Mouse (Mus musculus): ENCODE measurements around the gene Zfp786. TPM values are rescaled to one million over a fixed set of nuclear protein-coding genes. Genes with fewer than 3 reads are reported as not detected.
"Not testable (repeated sequence)": the region's sequence is repeated elsewhere in the genome, so short reads cannot be mapped to it uniquely, and the experiment has no call there.

The Zfp786 gene
- polyA plus RNA-seq, 1 experiment from 2014 or later: 3.6 TPM

- not testable (repeated sequence) for DNase-seq (ENCODE audit: low spot score); H3K27ac ChIP-seq (ENCODE audit: low read depth); ATAC-seq (replicated peaks; ENCODE audit: low FRiP score, low TSS enrichment, low read depth); H3K9ac ChIP-seq (ENCODE audit: low read length); H3K4me2 ChIP-seq (ENCODE audit: low read length); H3K27me3 ChIP-seq (replicated peaks; ENCODE audit: control insufficient read depth, insufficient read depth, low read length); H3K4me3 ChIP-seq (ENCODE audit: low read depth, low read length); H3K4me1 ChIP-seq (replicated peaks; ENCODE audit: control insufficient read depth, insufficient read depth, low read length); H3K9me3 ChIP-seq (ENCODE audit: control insufficient read depth, low read length)
- H3K36me3 ChIP-seq (ENCODE audit: control insufficient read depth, insufficient read depth, low read length): peaks cover 30% of the 10 kb centered on the region
- WGBS: 78% methylated on average over 3 of the region's 3 CpGs
Measured at GRCm38 (mm10) chr6:47857729-47858128, 27.1 kb upstream of the Zfp786 start.

GRCm38 (mm10) chr6:47857241-47857640 lies 26.6 kb upstream of the Zfp786 start:
- Histone ChIP-seq H3K4me2 (ENCODE audit: low read length) (no peak overlapping the region), H3K9me3 (ENCODE audit: control insufficient read depth, low read length) (no peaks in the 10 kb centered on the region), H3K27ac (ENCODE audit: low read depth) (no peak overlapping the region), H3K9ac (ENCODE audit: low read length) (no peak overlapping the region), H3K4me1 (replicated peaks; ENCODE audit: control insufficient read depth, insufficient read depth, low read length) (no peaks in the 10 kb centered on the region), H3K4me3 (ENCODE audit: low read depth, low read length) (no peak overlapping the region), H3K36me3 (ENCODE audit: control insufficient read depth, insufficient read depth, low read length) (peaks cover 28% of the 10 kb centered on the region), H3K27me3 (replicated peaks; ENCODE audit: control insufficient read depth, insufficient read depth, low read length) (no peaks in the 10 kb centered on the region)
- WGBS: 96% methylated on average over 6 of the region's 6 CpGs
- DNase-seq (ENCODE audit: low spot score) (no peak), ATAC-seq (replicated peaks; ENCODE audit: low FRiP score, low TSS enrichment, low read depth) (no peak)

GRCm38 (mm10) chr6:47845779-47846178 lies 15.1 kb upstream of the Zfp786 start:
- no peaks in the 10 kb centered on the region for H3K4me1 ChIP-seq (replicated peaks; ENCODE audit: control insufficient read depth, insufficient read depth, low read length)
- H3K4me2 ChIP-seq (ENCODE audit: low read length): no peak overlapping the region
- H3K9me3 ChIP-seq (ENCODE audit: control insufficient read depth, low read length): no peaks in the 10 kb centered on the region
- no peaks in the 10 kb centered on the region for H3K27me3 ChIP-seq (replicated peaks; ENCODE audit: control insufficient read depth, insufficient read depth, low read length)
- no peak overlapping the region for H3K27ac ChIP-seq (ENCODE audit: low read depth)
- peaks cover 11% of the 10 kb centered on the region for H3K36me3 ChIP-seq (ENCODE audit: control insufficient read depth, insufficient read depth, low read length)
- ATAC-seq (replicated peaks; ENCODE audit: low FRiP score, low TSS enrichment, low read depth) (no peak), DNase-seq (ENCODE audit: low spot score) (no peak)
- no peak overlapping the region for H3K9ac ChIP-seq (ENCODE audit: low read length)
- no peak overlapping the region for H3K4me3 ChIP-seq (ENCODE audit: low read depth, low read length)

GRCm38 (mm10) chr6:47842337-47842736 lies 11.7 kb upstream of the Zfp786 start:
- no peak overlapping the region for H3K4me3 ChIP-seq (ENCODE audit: low read depth, low read length)
- H3K4me2 ChIP-seq (ENCODE audit: low read length): no peak overlapping the region
- no peak for DNase-seq (ENCODE audit: low spot score)
- H3K4me1 ChIP-seq (replicated peaks; ENCODE audit: control insufficient read depth, insufficient read depth, low read length): 0 out of 2 replicates have a peak, but pooled peaks cover 4% of the 10 kb centered on the region
- H3K27ac ChIP-seq (ENCODE audit: low read depth): no peak overlapping the region
- 90% methylated on average over 1 of the region's 1 CpGs for WGBS
- H3K9ac ChIP-seq (ENCODE audit: low read length): no peak overlapping the region
- ATAC-seq (replicated peaks; ENCODE audit: low FRiP score, low TSS enrichment, low read depth): no peak
- no peaks in the 10 kb centered on the region for H3K27me3 ChIP-seq (replicated peaks; ENCODE audit: control insufficient read depth, insufficient read depth, low read length)
- no peaks in the 10 kb centered on the region for H3K9me3 ChIP-seq (ENCODE audit: control insufficient read depth, low read length)
- H3K36me3 ChIP-seq (ENCODE audit: control insufficient read depth, insufficient read depth, low read length): peaks cover 14% of the 10 kb centered on the region

- H3K36me3 ChIP-seq (ENCODE audit: control insufficient read depth, insufficient read depth, low read length): peaks cover 14% of the 10 kb centered on the region
- H3K4me3 ChIP-seq (ENCODE audit: low read depth, low read length): no peak overlapping the region
- WGBS: 92% methylated on average over 2 of the region's 2 CpGs
- no peak for ATAC-seq (replicated peaks; ENCODE audit: low FRiP score, low TSS enrichment, low read depth)
- H3K4me1 ChIP-seq (replicated peaks; ENCODE audit: control insufficient read depth, insufficient read depth, low read length): 0 out of 2 replicates have a peak, but pooled peaks cover 4% of the 10 kb centered on the region
- no peak overlapping the region for H3K9ac ChIP-seq (ENCODE audit: low read length)
- no peak overlapping the region for H3K27ac ChIP-seq (ENCODE audit: low read depth)
- H3K4me2 ChIP-seq (ENCODE audit: low read length): no peak overlapping the region
- no peak for DNase-seq (ENCODE audit: low spot score)
- no peaks in the 10 kb centered on the region for H3K27me3 ChIP-seq (replicated peaks; ENCODE audit: control insufficient read depth, insufficient read depth, low read length)
- H3K9me3 ChIP-seq (ENCODE audit: control insufficient read depth, low read length): no peaks in the 10 kb centered on the region
Measured at GRCm38 (mm10) chr6:47841831-47842230, 11.2 kb upstream of the Zfp786 start.

GRCm38 (mm10) chr6:47841077-47841476 lies 10.4 kb upstream of the Zfp786 start:
- WGBS: 97% methylated on average over 1 of the region's 1 CpGs

GRCm38 (mm10) chr6:47837630-47838029 lies 7.0 kb upstream of the Zfp786 start:
- ATAC-seq (replicated peaks; ENCODE audit: low FRiP score, low TSS enrichment, low read depth) (no peak), DNase-seq (ENCODE audit: low spot score) (no peak)
- H3K9ac ChIP-seq (ENCODE audit: low read length): no peak overlapping the region
- no peaks in the 10 kb centered on the region for H3K9me3 ChIP-seq (ENCODE audit: control insufficient read depth, low read length)
- no peak overlapping the region for H3K4me3 ChIP-seq (ENCODE audit: low read depth, low read length)
- H3K4me1 ChIP-seq (replicated peaks; ENCODE audit: control insufficient read depth, insufficient read depth, low read length): 0 out of 2 replicates have a peak, but pooled peaks cover 4% of the 10 kb centered on the region
- H3K4me2 ChIP-seq (ENCODE audit: low read length): no peak overlapping the region
- WGBS: 74% methylated on average over 2 of the region's 2 CpGs
- H3K27me3 ChIP-seq (replicated peaks; ENCODE audit: control insufficient read depth, insufficient read depth, low read length): no peaks in the 10 kb centered on the region
- H3K27ac ChIP-seq (ENCODE audit: low read depth): no peak overlapping the region
- H3K36me3 ChIP-seq (ENCODE audit: control insufficient read depth, insufficient read depth, low read length): peaks cover 7% of the 10 kb centered on the region

More at GRCm38 (mm10) chr6:47841077-47841476, 10.4 kb upstream of the Zfp786 start:
- ATAC-seq (replicated peaks; ENCODE audit: low FRiP score, low TSS enrichment, low read depth) (no peak), DNase-seq (ENCODE audit: low spot score) (no peak)
- Histone ChIP-seq H3K9me3 (ENCODE audit: control insufficient read depth, low read length) (no peaks in the 10 kb centered on the region), H3K27me3 (replicated peaks; ENCODE audit: control insufficient read depth, insufficient read depth, low read length) (no peaks in the 10 kb centered on the region), H3K9ac (ENCODE audit: low read length) (no peak overlapping the region), H3K4me1 (replicated peaks; ENCODE audit: control insufficient read depth, insufficient read depth, low read length) (0 out of 2 replicates have a peak, but pooled peaks cover 4% of the 10 kb centered on the region), H3K4me2 (ENCODE audit: low read length) (no peak overlapping the region), H3K36me3 (ENCODE audit: control insufficient read depth, insufficient read depth, low read length) (peaks cover 14% of the 10 kb centered on the region), H3K27ac (ENCODE audit: low read depth) (no peak overlapping the region), H3K4me3 (ENCODE audit: low read depth, low read length) (no peak overlapping the region)

- Histone ChIP-seq H3K4me3 (ENCODE audit: low read depth, low read length) (peak overlapping the region; percentile 90), H3K36me3 (ENCODE audit: control insufficient read depth, insufficient read depth, low read length) (peaks cover 6% of the 10 kb centered on the region; the same call in 1 of the 2 replicates), H3K4me1 (replicated peaks; ENCODE audit: control insufficient read depth, insufficient read depth, low read length) (0 out of 2 replicates have a peak, but pooled peaks cover 4% of the 10 kb centered on the region), H3K27ac (ENCODE audit: low read depth) (peak overlapping the region; percentile 87), H3K27me3 (replicated peaks; ENCODE audit: control insufficient read depth, insufficient read depth, low read length) (no peaks in the 10 kb centered on the region), H3K9me3 (ENCODE audit: control insufficient read depth, low read length) (no peaks in the 10 kb centered on the region), H3K4me2 (ENCODE audit: low read length) (peak overlapping the region; percentile 79), H3K9ac (ENCODE audit: low read length) (peak overlapping the region; percentile 86)
- under 1% methylated on average over 49 of the region's 49 CpGs for WGBS
- DNase-seq (ENCODE audit: low spot score) (peak; percentile 85), ATAC-seq (replicated peaks; ENCODE audit: low FRiP score, low TSS enrichment, low read depth) (peak; percentile 44)
Measured at GRCm38 (mm10) chr6:47835984-47836521, 5.4 kb upstream of the Zfp786 start.

GRCm38 (mm10) chr6:47835482-47835983 lies 4.9 kb upstream of the Zfp786 start, which contains the start of gene Zfp398:
TSS of gene Zfp398 (plus strand) at chr6:47835661.
- ATAC-seq (replicated peaks; ENCODE audit: low FRiP score, low TSS enrichment, low read depth): peak; percentile 94
- H3K36me3 ChIP-seq (ENCODE audit: control insufficient read depth, insufficient read depth, low read length): peaks cover 2% of the 10 kb centered on the region; the same call in 1 of the 2 replicates
- H3K4me2 ChIP-seq (ENCODE audit: low read length): peak within 1 kb of the TSS; percentile 79
- 1% methylated on average over 49 of the region's 52 CpGs for WGBS
- H3K9ac ChIP-seq (ENCODE audit: low read length): peak within 1 kb of the TSS; percentile 86
- peak; percentile 97 for DNase-seq (ENCODE audit: low spot score)
- no peaks in the 10 kb centered on the region for H3K9me3 ChIP-seq (ENCODE audit: control insufficient read depth, low read length)
- H3K4me3 ChIP-seq (ENCODE audit: low read depth, low read length): peak within 1 kb of the TSS; percentile 90
- H3K27me3 ChIP-seq (replicated peaks; ENCODE audit: control insufficient read depth, insufficient read depth, low read length): no peaks in the 10 kb centered on the region
- H3K4me1 ChIP-seq (replicated peaks; ENCODE audit: control insufficient read depth, insufficient read depth, low read length): peaks cover 7% of the 10 kb centered on the region; the same call in 1 of the 2 replicates
- peak within 1 kb of the TSS; percentile 87 for H3K27ac ChIP-seq (ENCODE audit: low read depth)

Measured in intestine, embryonic 14.5 days (tissue).